Mouse (Mus musculus): ENCODE results near the gene Ccdc127.
A peak's percentile ranks its signal among the peaks of the same experiment; 100 is the strongest.

The Ccdc127 gene

DNA sequence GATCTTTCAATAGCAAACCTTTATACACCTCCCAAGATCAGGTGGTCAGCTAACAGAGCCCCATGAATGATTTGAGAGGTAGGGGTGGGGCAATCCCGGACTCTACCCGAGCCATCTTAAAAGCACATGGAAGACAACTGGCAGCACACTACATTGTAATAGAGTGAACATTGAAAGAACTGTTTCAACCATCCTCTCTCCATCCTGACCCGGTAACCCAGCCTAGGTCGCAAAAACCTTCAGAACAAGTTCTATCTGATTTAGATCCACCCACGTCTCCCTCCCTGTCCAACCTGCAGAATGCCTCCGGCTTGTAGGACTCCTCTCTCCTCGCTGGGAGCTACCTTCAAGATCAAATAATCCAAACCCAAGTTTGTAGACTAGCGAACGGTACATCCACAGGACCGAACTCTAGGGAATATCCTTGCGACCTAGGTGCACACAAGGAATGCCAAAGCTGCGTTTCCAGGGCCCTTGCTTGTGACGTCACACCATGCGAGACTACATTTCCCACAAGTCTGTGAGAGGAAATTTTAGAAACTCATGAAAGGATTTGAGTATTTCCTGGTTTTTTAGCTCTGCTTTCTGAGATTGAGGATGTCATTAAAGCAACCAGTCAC is 40.4 kb downstream of the Ccdc127 start, which contains the start of gene Zfp72:
Gene Zfp72 (minus strand): TSS at position 466 of the 620 bp plus-strand sequence.
- peak; percentile 57 for DNase-seq (ENCODE audit: low read depth, low spot score)

DNA sequence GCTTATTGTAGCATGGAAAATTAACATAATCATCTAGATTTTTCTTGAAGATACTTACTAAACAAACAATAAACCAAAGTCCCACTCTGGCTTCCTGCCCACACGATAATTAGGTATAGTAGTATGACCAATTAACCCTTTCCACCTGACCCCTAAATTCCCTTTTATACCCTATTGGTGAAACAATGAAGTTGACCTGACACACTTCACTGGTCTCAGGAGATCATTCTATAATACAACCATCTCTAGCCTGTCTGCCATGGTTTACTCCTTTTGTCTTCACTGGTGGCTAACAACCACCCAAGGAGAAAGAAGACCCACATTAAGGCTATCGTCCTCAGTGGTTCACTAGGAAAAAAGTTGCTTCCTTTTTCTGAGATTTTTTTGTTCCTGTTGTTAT is 41.0 kb downstream of the Ccdc127 start:
- no peak for DNase-seq (ENCODE audit: low read depth, low spot score)

DNA sequence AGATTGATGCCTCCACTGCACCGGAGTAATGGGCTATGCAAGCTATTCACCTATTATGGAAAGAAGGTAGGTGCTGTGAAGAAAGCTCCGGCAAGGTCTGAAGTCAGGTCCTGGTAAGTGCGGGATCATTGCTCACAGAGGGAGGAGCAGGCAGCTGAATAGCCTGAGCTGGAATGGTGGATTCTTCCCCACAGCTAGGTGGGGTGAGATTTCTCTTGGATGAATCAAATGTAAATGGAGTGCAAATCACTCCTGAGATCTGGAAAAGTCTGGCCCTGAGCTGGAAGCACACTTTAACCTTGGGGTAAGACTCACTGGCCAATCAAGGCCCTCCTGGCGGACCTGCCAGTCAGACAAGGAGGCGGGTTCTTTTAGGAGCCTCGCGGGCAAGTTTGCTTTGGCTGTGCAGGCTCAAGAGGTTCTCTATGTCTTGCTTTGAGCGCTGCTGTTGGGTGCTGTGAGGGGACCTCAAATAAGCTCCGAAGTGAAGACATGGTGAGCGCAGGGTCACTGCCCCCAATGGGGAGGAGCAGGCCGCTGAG is 49.3 kb downstream of the Ccdc127 start, which contains the start of gene Ftl1-ps1:
Gene Ftl1-ps1 (plus strand): TSS at position 397 of the 542 bp plus-strand sequence.
- DNase-seq (ENCODE audit: low read depth, low spot score), result no peak

Measured in skeletal muscle tissue, adult 2 months (tissue).